Mouse (Mus musculus) liver, postnatal 0 days (tissue): ENCODE measurements around the gene Cyp2d26.

Source experiments
- CTCF ChIP-seq: sonication (generic); IDR thresholded peaks from 2 replicates; pipeline ENCODE4 v1.5.1; 2016; ENCODE audit warnings: antibody characterized with exemption, low read depth
- EP300 ChIP-seq: IDR thresholded peaks from 2 replicates; pipeline ENCODE4 v1.6.1; 2016; ENCODE audit warnings: antibody characterized with exemption, low read depth, mild to moderate bottlenecking

GRCm38 (mm10) chr15:82814806-82815205, 20.7 kb upstream of the Cyp2d26 start:
- TF ChIP-seq CTCF (peak; percentile 91), EP300 (no peak)
